Mouse (Mus musculus) G1E (cell line): ENCODE data around the gene Drg1.
"Not testable (repeated sequence)": the region's sequence is repeated elsewhere in the genome, so short reads cannot be mapped to it uniquely, and the experiment has no call there.

Source experiments
- CTCF ChIP-seq: IDR thresholded peaks from 2 replicates; pipeline ENCODE4 v1.5.1; 2012; ENCODE audit warnings: low read depth, low read length, inconsistent platforms, mixed read lengths
- GATA1 ChIP-seq: IDR thresholded peaks from 2 replicates; pipeline ENCODE4 v1.6.1; 2012; ENCODE audit warnings: borderline replicate concordance, low read length, inconsistent platforms, mixed read lengths
- GATA2 ChIP-seq: IDR thresholded peaks from 2 replicates; pipeline ENCODE4 v1.6.1; 2012; ENCODE audit warnings: low read depth, low read length, inconsistent platforms, borderline replicate concordance
- TAL1 ChIP-seq: conservative IDR thresholded peaks from 2 replicates; pipeline ENCODE4 v1.6.1; 2012; ENCODE audit warnings: low read depth, low read length, inconsistent platforms, mixed read lengths

- TF ChIP-seq CTCF, GATA2, GATA1, TAL1: not testable (repeated sequence)
These were observed 120.7 kb downstream of the Drg1 start for GRCm38 (mm10) chr11:3145359-3146165.
